Mouse (Mus musculus): ENCODE measurements around the gene Foxj2.

Gene Foxj2

DNA sequence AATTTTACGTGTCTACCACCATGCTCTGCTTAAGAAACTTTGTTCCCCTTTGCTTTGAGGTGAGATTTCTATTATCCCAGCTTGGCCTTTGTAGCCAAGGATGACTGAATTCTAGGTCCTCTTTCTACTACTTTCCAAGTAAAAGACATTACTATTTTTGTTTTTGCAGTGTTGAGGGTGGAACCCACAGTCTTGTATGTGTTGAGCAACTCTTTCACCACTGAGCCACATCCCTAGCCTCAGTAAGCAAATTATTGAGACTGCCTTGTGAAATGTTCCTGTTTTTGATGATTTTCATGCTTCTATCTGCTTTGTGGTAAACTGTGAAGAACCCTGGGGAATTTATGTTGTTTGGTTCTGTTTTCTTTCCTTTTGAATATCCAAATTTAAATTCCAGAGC is 43.2 kb downstream of the Foxj2 start:
- in situ Hi-C loops (cut with MboI; ENCODE audit: unreplicated experiment in 2 of 2), result no loop called here

DNA sequence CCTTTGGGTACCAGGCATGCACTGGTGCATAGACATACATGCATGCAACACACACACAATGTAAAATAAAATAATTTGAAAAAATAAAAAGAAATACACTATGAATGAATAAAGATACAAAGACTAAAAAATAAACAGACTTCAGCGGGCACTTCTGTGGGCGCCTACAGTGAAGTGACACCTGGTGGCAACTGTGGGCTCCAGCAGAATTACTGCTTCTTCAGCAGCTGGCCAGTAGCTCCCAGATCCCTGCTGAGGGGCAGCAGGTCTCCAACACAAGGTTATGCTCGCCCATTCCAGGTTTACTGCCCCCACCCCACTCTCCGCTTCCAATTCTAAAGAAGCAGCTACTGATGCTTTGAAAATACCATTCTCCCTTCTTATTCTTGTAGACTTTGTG is 48.2 kb downstream of the Foxj2 start:
- in situ Hi-C loops (cut with MboI; ENCODE audit: unreplicated experiment in 2 of 2), result no loop called here

DNA sequence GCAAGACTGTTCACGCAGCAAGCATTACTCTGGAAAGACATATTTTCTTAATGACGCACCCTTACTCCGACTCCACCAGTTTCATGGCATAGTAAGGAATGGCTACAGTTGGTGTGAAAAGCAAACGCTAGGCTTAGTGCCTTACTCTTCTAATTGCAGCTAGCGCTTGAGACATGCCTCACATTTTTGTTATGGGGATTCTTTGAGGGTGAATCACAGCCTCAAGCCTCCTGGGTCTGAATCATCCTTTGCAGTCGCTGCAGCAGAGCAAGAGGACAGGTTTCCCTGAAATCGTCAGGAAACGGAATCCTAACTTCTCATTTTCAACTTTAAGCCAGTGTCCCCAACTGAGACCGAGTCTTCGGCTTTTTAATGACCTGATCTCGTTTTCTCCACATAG is 50.1 kb downstream of the Foxj2 start:
- in situ Hi-C loops (cut with MboI; ENCODE audit: unreplicated experiment in 2 of 2), result loop anchor here (5.0 to 10.0 kb wide), 6 partner anchors 48 to 1095 kb away; partner anchors contain the start of genes Apobec1 (in 2 of the 2) and Foxj2 (in 1 of the 2)

DNA sequence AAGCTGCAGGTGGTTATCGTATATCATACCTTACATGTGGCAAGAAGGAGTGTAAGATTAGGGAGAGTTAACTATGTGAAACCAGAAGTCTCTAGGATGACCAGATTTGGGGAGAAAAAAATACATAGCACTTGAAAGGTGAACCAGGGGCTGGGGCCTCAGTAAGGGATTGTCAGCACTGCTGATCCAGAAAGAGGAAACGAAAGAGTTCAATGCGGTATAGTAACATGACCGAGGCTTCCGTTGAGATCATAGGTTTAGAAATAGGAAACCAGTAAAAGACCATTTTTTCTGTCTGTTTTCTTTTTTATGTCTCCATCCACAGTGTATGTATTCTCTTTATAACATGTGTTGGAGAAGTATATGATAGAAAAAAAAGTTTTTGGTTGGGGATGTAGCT is 53.1 kb downstream of the Foxj2 start:
- in situ Hi-C loops (cut with MboI; ENCODE audit: unreplicated experiment in 2 of 2), result loop anchor here (5.0 to 10.0 kb wide), 6 partner anchors 50 to 1092 kb away; partner anchors contain the start of genes Apobec1 (in 2 of the 2) and Foxj2 (in 1 of the 2)

DNA sequence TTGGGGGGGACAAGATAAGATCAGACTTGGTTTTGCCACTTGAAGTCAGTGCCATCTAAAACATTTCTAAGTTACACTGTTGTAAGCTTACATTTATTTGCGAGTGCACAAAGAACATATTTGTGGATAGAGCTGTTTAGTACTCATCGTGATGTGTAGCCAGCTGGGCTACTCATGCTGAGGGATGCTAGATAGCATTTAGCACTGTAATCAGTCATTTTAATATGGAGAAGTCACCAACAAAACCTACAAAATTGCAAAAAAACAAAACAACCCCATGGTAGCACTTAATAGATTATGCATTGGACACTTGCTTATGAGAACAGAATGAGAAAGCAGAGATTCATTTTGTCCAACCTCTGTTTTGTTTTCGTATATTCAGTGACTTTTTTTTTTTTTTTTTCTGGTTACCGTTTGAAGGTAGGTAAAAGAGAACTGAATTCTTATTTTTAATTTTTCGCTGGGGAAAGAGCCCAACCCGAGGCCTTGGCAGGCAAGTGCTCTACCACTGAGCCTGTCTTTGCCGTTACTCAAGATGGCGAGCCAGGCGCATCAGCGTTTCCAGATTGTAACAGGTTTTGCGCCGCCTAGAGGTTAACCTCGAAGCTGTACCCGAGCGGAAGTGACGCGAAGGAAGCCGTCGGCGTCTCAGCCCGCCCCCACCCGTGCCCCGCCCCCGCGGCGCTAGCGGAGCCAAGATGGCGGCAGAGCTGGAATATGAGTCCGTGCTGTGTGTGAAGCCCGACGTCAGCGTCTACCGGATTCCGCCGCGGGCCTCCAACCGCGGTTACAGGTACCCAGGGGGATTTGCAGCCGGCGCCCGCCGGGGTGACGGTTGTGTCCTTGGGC is 54.4 kb downstream of the Foxj2 start, which contains the start of gene Necap1:
TSS of gene Necap1 (plus strand) at position 604 of the 849 bp plus-strand sequence.
- in situ Hi-C loops (cut with MboI; ENCODE audit: unreplicated experiment in 2 of 2), result loop anchor here (5.0 to 10.0 kb wide), 6 partner anchors 52 to 1091 kb away; partner anchors contain the start of genes Apobec1 (in 2 of the 2) and Foxj2 (in 1 of the 2)

DNA sequence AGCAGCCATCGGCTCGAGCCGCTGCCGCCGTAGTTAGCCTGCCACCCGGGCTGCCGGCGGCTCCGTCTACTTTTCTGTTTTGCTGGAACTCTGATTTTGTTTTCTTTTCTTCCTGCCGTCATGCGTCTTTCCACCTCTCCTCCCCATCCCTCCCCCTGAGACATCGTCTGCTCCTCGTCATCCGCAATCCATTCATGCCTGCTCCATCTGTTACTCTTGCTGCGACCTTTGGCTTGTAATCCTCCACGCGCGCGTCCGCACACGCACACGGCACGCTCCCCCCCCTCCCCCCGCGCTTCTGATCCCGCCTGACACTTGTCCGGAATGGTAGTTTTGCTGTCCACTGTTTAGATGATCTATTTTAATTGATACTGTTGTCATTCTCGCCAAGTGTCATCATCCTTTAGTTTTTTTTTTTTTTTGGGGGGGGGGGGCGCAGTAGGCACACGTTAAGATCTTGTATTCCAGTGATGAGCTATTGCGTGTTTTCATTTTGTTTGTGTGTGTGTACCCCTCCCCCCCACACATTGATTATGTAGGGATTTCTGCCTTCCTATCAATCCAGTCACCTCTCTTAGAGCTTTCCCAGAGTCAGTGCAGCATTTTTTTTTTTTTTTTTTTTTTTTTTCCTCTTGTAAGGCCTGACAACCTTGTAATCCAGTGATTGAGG is 55.1 kb downstream of the Foxj2 start:
- in situ Hi-C loops (cut with MboI; ENCODE audit: unreplicated experiment in 2 of 2), result loop anchor here (5.0 to 10.0 kb wide), 8 partner anchors 53 to 1502 kb away; partner anchors contain the start of genes Apobec1 (in 2 of the 2) and Foxj2 (in 1 of the 2)

DNA sequence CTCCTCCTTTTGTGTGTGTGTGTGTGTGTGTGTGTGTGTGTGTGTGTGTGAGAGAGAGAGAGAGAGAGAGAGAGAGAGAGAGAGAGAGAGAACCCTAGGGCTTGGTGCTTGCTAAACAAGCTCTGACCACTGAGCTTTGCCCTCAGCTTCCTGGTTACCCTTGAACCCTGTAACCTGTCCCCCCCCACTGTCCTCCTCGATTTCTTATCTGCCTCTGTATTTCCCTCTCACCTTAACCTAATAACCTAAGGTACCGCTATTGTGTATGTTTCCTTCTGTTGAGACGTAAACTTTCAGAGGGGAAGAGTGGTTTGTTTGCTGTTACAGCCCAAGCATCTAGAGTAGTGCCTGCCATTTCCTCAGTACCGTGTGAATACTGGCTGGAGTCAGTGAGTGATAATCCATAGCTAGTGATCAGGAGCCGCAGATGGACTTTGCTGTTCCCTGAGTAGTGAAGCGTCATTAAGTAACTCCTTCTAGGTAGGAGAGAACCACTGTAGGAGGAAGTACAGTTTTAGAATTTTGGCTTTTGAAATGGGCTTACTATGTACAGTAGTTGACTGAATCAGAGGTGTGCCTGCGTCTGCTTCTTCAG is 59.5 kb downstream of the Foxj2 start:
- in situ Hi-C loops (cut with MboI; ENCODE audit: unreplicated experiment in 2 of 2), result loop anchor here (5.0 to 10.0 kb wide), 4 partner anchors 274 to 1498 kb away; partner anchors contain the start of gene Apobec1 (in 1 of the 2)

DNA sequence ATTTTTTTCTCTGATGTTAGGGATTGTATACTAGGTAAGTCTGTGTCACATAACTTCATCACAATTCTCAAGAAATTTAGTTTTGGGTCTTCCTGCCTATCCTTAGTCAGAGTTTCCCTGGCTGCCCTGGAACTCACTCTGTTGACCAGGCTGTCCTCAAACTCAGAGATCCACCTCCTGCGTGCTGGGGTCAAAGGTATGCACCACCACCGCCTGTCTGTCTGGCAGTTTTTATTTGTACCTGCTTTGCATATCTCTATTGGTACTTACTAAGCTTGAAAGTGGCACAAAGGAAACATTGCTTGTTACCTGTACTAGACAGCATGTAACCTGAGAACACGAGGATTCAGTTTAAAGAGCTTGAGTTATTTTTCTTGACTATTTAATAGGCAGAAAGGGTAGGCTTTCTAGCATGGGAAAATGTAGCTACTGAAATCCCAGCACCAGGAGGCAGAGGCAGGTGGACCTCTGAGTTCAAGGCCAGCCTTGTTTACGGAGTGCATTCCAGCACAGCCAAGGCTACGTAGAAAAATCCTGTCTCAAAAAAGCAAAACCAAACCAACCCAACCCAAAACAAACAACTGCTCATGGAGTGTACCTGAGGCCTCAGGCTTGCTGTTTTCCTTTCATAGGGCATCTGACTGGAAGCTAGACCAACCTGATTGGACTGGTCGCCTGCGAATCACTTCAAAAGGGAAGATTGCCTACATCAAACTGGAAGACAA is 60.2 kb downstream of the Foxj2 start:
- in situ Hi-C loops (cut with MboI; ENCODE audit: unreplicated experiment in 2 of 2), result loop anchor here (5.0 to 10.0 kb wide), 4 partner anchors 275 to 1497 kb away; partner anchors contain the start of gene Apobec1 (in 1 of the 2)

DNA sequence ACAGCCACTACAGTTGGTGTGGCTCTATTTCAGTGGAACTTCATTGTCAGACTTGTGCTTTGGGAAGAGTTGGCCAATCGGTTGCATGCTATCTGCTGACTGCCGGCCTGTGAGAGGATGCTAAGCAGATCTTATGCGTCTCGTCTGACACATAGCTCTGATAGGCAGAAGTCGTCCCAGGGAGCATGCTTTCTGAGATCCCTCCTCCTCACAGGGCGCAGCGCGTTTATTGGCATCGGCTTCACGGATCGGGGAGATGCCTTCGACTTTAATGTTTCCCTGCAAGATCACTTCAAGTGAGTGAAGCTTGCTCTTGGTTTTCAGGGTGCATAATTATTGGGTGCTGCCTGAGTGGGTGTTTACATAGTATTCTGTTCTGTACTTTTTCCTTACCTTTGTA is 61.6 kb downstream of the Foxj2 start:
- in situ Hi-C loops (cut with MboI; ENCODE audit: unreplicated experiment in 2 of 2), result no loop called here

DNA sequence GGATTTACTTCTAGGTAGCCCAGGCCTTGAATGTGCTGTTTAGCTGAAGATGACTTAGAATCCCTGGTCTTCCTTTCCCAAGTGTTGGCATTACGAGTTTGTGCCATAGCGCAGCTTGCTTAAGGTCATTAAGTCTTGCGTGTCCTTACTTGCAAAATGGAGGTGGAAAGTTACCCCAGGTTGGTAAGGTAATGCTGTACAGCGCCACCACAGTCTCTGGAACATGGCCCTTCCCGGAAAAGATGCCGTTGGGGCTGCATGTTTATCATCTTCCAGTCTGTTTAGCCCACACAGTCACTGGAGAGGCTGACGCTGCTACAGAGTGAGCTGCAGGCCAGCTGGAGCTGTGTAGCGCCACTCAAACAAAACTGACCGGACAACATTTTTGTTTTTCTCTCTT is 63.9 kb downstream of the Foxj2 start:
- in situ Hi-C loops (cut with MboI; ENCODE audit: unreplicated experiment in 2 of 2), result no loop called here

DNA sequence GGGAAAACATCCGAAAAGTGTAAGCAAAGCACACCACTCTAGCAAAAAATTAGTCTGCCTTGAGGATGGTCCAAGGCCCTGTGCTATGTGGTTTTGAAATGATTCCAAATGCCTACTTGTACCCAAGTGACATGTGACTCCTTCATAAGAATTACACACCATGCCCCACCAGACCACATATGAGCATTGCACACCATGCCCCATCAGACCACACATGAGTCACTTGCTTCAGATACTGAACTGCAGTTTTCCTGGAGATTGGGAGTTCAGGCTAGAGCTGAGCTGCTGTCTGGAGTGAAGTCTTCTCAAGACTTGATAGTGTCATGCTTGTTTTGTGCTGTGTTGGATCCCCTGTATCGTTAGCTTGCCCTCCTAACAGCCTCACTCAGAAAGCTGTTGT is 69.9 kb downstream of the Foxj2 start:
- in situ Hi-C loops (cut with MboI; ENCODE audit: unreplicated experiment in 2 of 2), result no loop called here

DNA sequence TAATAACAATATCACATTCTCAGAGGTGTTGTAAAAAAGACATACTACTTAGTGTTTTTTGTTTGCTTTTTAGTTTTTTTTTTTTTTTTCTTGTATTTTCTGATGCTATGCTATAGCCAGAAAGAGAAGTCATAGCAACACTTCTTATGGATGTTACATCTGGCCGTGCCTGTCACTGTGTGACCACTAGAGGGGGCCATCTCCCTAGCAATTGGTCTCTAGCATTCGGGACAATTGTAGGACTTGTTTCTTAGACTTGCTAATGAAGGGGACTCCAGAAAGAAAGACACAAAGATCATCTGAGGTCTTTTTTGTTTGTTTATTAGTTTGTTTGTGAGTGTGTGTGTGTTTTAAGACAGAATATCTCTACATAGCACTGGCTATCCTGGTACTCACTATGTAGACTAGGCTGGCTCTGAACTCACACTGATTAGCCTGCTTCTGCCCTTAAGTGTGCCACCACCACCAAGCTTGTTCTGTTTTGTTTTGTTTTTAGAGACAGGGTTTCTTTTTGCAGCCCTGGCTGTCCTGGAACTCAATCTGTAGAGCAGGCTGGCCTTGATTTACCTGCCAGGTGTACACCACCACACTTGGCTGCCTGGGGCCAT is 72.8 kb downstream of the Foxj2 start:
- in situ Hi-C loops (cut with MboI; ENCODE audit: unreplicated experiment in 2 of 2), result loop anchor here (5.0 to 10.0 kb wide), 4 partner anchors 1040 to 1375 kb away; no protein-coding TSS in a partner anchor

Measured in v-Abl transformed pro-B cells (cell line).